Mouse (Mus musculus) gastrocnemius, postnatal 36 days (tissue): ENCODE measurements at regions not wholly inside any gene's neighbourhood (a gene's known extent, or its start where the extent isn't known, plus 50 kb on each side); places are given as distances from the start of the nearest gene placed in this dataset.

Experiments
- DNase-seq, 2 experiments: peaks; one replicate each; pipeline ENCODE4 v3.0.0; 2022
- intact Hi-C: fragments of 180-260 bp; cut with DNase I; formaldehyde crosslinking; loops from one replicate; pipeline ENCODE4 v1.15.1; 2025

GRCm38 (mm10) chr10:122562542-122562941 is 114.2 kb downstream of the Avpr1a start:
- no peak for DNase-seq
- intact Hi-C loops, result no loop called here

- no peak for DNase-seq
- intact Hi-C loops, result no loop called here
Observed at GRCm38 (mm10) chr10:122563973-122564372, 114.6 kb upstream of the Ppm1h start.

- intact Hi-C loops, result no loop called here
- no peak for DNase-seq
Observed at GRCm38 (mm10) chr10:122564473-122564872, 114.1 kb upstream of the Ppm1h start.

GRCm38 (mm10) chr10:122566601-122567000 is 112.0 kb upstream of the Ppm1h start:
- DNase-seq, result no peak
- intact Hi-C loops, result no loop called here

GRCm38 (mm10) chr10:122569546-122570202 is 108.9 kb upstream of the Ppm1h start:
- intact Hi-C loops, result no loop called here
- DNase-seq, result no peak

GRCm38 (mm10) chr10:122570909-122571551 is 107.5 kb upstream of the Ppm1h start:
- intact Hi-C loops, result no loop called here

GRCm38 (mm10) chr10:122576171-122577063 is 102.1 kb upstream of the Ppm1h start:
- no peak for DNase-seq
- intact Hi-C loops, result no loop called here

More at GRCm38 (mm10) chr10:122570909-122571551, 107.5 kb upstream of the Ppm1h start:
- DNase-seq, result no peak

- intact Hi-C loops, result no loop called here
- DNase-seq, result no peak
Observed at GRCm38 (mm10) chr10:122578209-122579001, 100.2 kb upstream of the Ppm1h start.

GRCm38 (mm10) chr10:122581096-122581495 is 97.5 kb upstream of the Ppm1h start:
- intact Hi-C loops, result no loop called here
- DNase-seq, result no peak

GRCm38 (mm10) chr10:122587541-122587940 is 91.0 kb upstream of the Ppm1h start:
- intact Hi-C loops, result no loop called here
- DNase-seq, result no peak

- no peak for DNase-seq
- intact Hi-C loops, result no loop called here
Observed at GRCm38 (mm10) chr10:122599511-122599910, 79.1 kb upstream of the Ppm1h start.

- no peak for DNase-seq
Observed at GRCm38 (mm10) chr10:122602394-122602793, 76.2 kb upstream of the Ppm1h start.

GRCm38 (mm10) chr10:122603960-122604359 is 74.6 kb upstream of the Ppm1h start:
- intact Hi-C loops, result no loop called here
- no peak for DNase-seq

More at GRCm38 (mm10) chr10:122602394-122602793, 76.2 kb upstream of the Ppm1h start:
- intact Hi-C loops, result no loop called here

GRCm38 (mm10) chr10:122613281-122613680 is 65.3 kb upstream of the Ppm1h start:
- DNase-seq, result no peak
- intact Hi-C loops, result no loop called here

- DNase-seq, result no peak
- intact Hi-C loops, result no loop called here
Observed at GRCm38 (mm10) chr10:122613891-122614290, 64.7 kb upstream of the Ppm1h start.

- intact Hi-C loops, result no loop called here
- DNase-seq, result no peak
Observed at GRCm38 (mm10) chr10:122614720-122615119, 63.8 kb upstream of the Ppm1h start.

GRCm38 (mm10) chr10:122615658-122616057 is 62.9 kb upstream of the Ppm1h start:
- intact Hi-C loops, result no loop called here
- DNase-seq, result no peak

- intact Hi-C loops, result no loop called here
Observed at GRCm38 (mm10) chr10:122616385-122616784, 62.2 kb upstream of the Ppm1h start.

GRCm38 (mm10) chr10:122618854-122619253 is 59.7 kb upstream of the Ppm1h start:
- intact Hi-C loops, result no loop called here
- DNase-seq, result no peak

More at GRCm38 (mm10) chr10:122616385-122616784, 62.2 kb upstream of the Ppm1h start:
- no peak for DNase-seq

GRCm38 (mm10) chr10:122619406-122620116 is 59.0 kb upstream of the Ppm1h start:
- intact Hi-C loops, result no loop called here
- no peak for DNase-seq
